22 mouse cellular contexts compared by ENCODE assay signal in the genomic region with DNA sequence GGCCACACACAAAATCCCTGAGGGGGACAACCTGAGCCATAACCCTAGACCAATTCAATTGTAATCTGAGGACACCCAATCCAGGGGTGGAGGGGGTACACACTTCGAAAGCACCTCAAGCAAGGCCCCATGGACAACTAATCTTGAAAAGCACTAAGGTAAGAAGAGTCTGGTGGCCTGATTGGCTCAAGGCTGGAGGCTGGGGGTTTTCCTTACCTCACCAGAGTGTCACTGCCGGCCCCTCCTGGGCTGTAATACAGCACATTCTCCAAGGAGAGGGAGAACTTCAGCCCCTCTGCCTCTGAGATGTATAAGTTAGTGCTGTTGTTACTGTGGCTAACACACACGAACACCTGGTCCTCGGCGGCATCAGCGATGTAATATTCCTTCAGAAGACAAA. TPM values are rescaled to one million over a fixed set of nuclear protein-coding genes. Genes with fewer than 3 reads are reported as not detected.
DNase-seq lines count a peak whose midpoint lies in the region; TF ChIP-seq lines count a peak whose summit lies in the region.
"Had no signal": no experiment of that assay in that cellular context is flagged by ENCODE, and none has a peak within 500 bp of the region (broad histone marks: within the 10 kb centered on the region; RNA-seq: fewer than 3 reads in every experiment).

No protein-coding gene starts in this region.

- no peaks in the 10 kb centered on the region for H3K4me1 ChIP-seq in heart, embryonic 10.5 days
- H3K4me1 ChIP-seq: embryonic facial prominence, embryonic 13.5 days; forebrain, embryonic 12.5 days had no signal

- DNase-seq in heart, embryonic 10.5 days (ENCODE audit: low spot score), result peak; percentile 66
- DNase-seq in heart, postnatal 10 days, result no peak
- DNase-seq in layer of hippocampus, adult 2 months (ENCODE audit: low spot score in 2 of 2), result no peak
- no peak for DNase-seq in layer of hippocampus, postnatal 14 days (ENCODE audit: low spot score in 2 of 2)
- DNase-seq in urinary bladder, adult 2 months (ENCODE audit: low spot score), result peak; percentile 13
- no peak for DNase-seq in urinary bladder, postnatal 25 days (ENCODE audit: low spot score)
- DNase-seq: adrenal gland, adult 2 months; adrenal gland, postnatal 10 days; adrenal gland, postnatal 25 days; cerebellum, adult 11 months; cerebellum, adult 18-20 months; cerebellum, adult 8-10 months; cerebellum, adult 9-11 months; cerebellum, postnatal 14 days; cerebellum, postnatal 36 days; embryo, embryonic 11 days had no signal

- 91% methylated on average over 6 of the region's 6 CpGs for WGBS in heart, embryonic 10.5 days

- H3K9me3 ChIP-seq in heart, embryonic 10.5 days, result no peaks in the 10 kb centered on the region
- H3K9me3 ChIP-seq: embryonic facial prominence, embryonic 13.5 days; embryonic facial prominence, embryonic 15.5 days; forebrain, embryonic 10.5 days; forebrain, embryonic 12.5 days had no signal

- intact Hi-C loops in heart, postnatal 10 days (cut with DNase I), result no loop called here

- no peaks in the 10 kb centered on the region for H3K27me3 ChIP-seq in heart, embryonic 10.5 days (ENCODE audit: insufficient read depth, poor library complexity, severe bottlenecking)
- H3K27me3 ChIP-seq: embryonic facial prominence, embryonic 13.5 days; embryonic facial prominence, embryonic 15.5 days; forebrain, embryonic 12.5 days had no signal

- TF ChIP-seq CTCF in layer of hippocampus, adult 2 months (conservative IDR thresholded peaks at IDR 0.05), result no peak

- H3K4me3 ChIP-seq in heart, embryonic 10.5 days, result no peak overlapping the region
- no peak overlapping the region for H3K4me3 ChIP-seq in layer of hippocampus, adult 2 months
- H3K4me3 ChIP-seq: embryonic facial prominence, embryonic 13.5 days; embryonic facial prominence, embryonic 15.5 days; erythroblast, embryonic 14.5 days; forebrain, embryonic 10.5 days; forebrain, embryonic 12.5 days had no signal

- no peak overlapping the region for H3K27ac ChIP-seq in heart, embryonic 10.5 days
- peak overlapping the region; percentile 81 for H3K27ac ChIP-seq in layer of hippocampus, adult 2 months
- H3K27ac ChIP-seq: embryonic facial prominence, embryonic 13.5 days; embryonic facial prominence, embryonic 15.5 days; forebrain, embryonic 10.5 days; forebrain, embryonic 12.5 days had no signal

- no peaks in the 10 kb centered on the region for H3K36me3 ChIP-seq in heart, embryonic 10.5 days
- H3K36me3 ChIP-seq: embryonic facial prominence, embryonic 15.5 days; forebrain, embryonic 10.5 days had no signal

RNA-seq across cellular contexts. Expression of a gene that starts 53.2 kb away (rescaled TPM):
- 6.8 and 12.6 TPM in 2 replicates for polyA plus RNA-seq in heart, embryonic 10.5 days (2016; fragmentation: Nextera tagmentation; extraction: Ambion mirVana)
- 1 to 10 TPM; 7.5 to 8.2 TPM for total RNA-seq in heart, postnatal 10 days (2021)
- total RNA-seq in layer of hippocampus, adult 2 months (2021), result 100 to 1,000 TPM; 196 to 197 TPM
- total RNA-seq in layer of hippocampus, postnatal 14 days (2021), result 100 to 1,000 TPM; 135 to 139 TPM
- polyA plus RNA-seq in urinary bladder, adult 2 months (2012; rRNA removed), result 56.4 and 62.6 TPM in 2 replicates
- total RNA-seq: MEL had no signal

Comparison
In these comparisons a context has a peak if more than half of its experiments do, and no peak if none do; other contexts are left out.
1. DNase-seq: peak in heart, embryonic 10.5 days (single experiment) and urinary bladder, adult 2 months (single experiment); none in heart, postnatal 10 days (0 of 2), layer of hippocampus, adult 2 months (0 of 2), layer of hippocampus, postnatal 14 days (0 of 2) and urinary bladder, postnatal 25 days (single experiment).
2. RNA of a gene that starts 53.2 kb away (total RNA-seq): 196 to 197 TPM in layer of hippocampus, adult 2 months and 135 to 139 TPM in layer of hippocampus, postnatal 14 days; 7.5 to 8.2 TPM in heart, postnatal 10 days; every median in the first group is over 10 times any median in the second.